Mouse (Mus musculus): ENCODE measurements around the gene Ppp6c. TPM values are rescaled to one million over a fixed set of nuclear protein-coding genes. Genes with fewer than 3 reads are reported as not detected.

The Ppp6c gene
- polyA plus RNA-seq, 1 experiment from 2014 or later, result 55.4 TPM

GRCm38 (mm10) chr2:39157916-39158315 lies 68.3 kb downstream of the Ppp6c start:
- Histone ChIP-seq H3K9me3 (replicated peaks; ENCODE audit: control insufficient read depth, low read length) (no peaks in the 10 kb centered on the region), H3K9ac (ENCODE audit: low read length) (no peak overlapping the region), H3K36me3 (ENCODE audit: control insufficient read depth, insufficient read depth) (no peaks in the 10 kb centered on the region), H3K27me3 (ENCODE audit: control insufficient read depth, insufficient read depth, low read length) (no peaks in the 10 kb centered on the region), H3K4me3 (ENCODE audit: low read length) (no peak overlapping the region), H3K4me2 (ENCODE audit: low read depth, low read length) (no peak overlapping the region), H3K4me1 (ENCODE audit: control insufficient read depth, insufficient read depth, low read length) (peaks cover 4% of the 10 kb centered on the region), H3K27ac (ENCODE audit: low read length) (peak overlapping the region; percentile 1; the same call in 1 of the 2 replicates)
- ATAC-seq (replicated peaks; ENCODE audit: extremely low read depth, insufficient read depth, low FRiP score), result no peak
- 52% methylated on average over 1 of the region's 1 CpGs for WGBS

DNA sequence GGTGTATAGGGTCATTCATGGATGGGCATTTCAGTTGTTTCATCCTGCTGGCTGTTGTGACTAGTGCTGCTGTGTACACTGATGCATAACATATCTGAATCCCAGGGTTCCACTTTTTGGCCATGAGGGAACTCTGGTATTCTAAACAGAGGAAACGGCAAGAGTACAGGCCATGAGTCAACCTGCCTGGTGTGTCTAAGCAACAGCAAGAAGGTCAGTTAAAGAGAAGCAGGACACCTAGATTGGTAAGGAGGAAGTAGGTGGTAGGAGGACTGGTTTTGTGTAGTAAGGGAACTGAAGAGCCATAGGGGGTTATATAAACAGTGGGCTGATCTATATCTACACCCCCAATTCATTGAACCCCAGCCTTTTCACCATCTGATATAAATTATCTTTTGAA lies 69.4 kb downstream of the Ppp6c start:
- Histone ChIP-seq H3K9me3 (replicated peaks; ENCODE audit: control insufficient read depth, low read length) (no peaks in the 10 kb centered on the region), H3K9ac (ENCODE audit: low read length) (no peak overlapping the region), H3K4me1 (ENCODE audit: control insufficient read depth, insufficient read depth, low read length) (peaks cover 4% of the 10 kb centered on the region), H3K36me3 (ENCODE audit: control insufficient read depth, insufficient read depth) (no peaks in the 10 kb centered on the region), H3K4me2 (ENCODE audit: low read depth, low read length) (no peak overlapping the region), H3K27ac (ENCODE audit: low read length) (no peak overlapping the region), H3K4me3 (ENCODE audit: low read length) (no peak overlapping the region), H3K27me3 (ENCODE audit: control insufficient read depth, insufficient read depth, low read length) (no peaks in the 10 kb centered on the region)
- WGBS, result 64% methylated on average over 1 of the region's 1 CpGs
- ATAC-seq (replicated peaks; ENCODE audit: extremely low read depth, insufficient read depth, low FRiP score), result no peak

GRCm38 (mm10) chr2:39150943-39151342 lies 75.3 kb downstream of the Ppp6c start:
- Histone ChIP-seq H3K9ac (ENCODE audit: low read length) (no peak overlapping the region), H3K4me1 (ENCODE audit: control insufficient read depth, insufficient read depth, low read length) (no peaks in the 10 kb centered on the region; the same call in 1 of the 2 replicates), H3K27me3 (ENCODE audit: control insufficient read depth, insufficient read depth, low read length) (no peaks in the 10 kb centered on the region), H3K4me2 (ENCODE audit: low read depth, low read length) (no peak overlapping the region), H3K36me3 (ENCODE audit: control insufficient read depth, insufficient read depth) (no peaks in the 10 kb centered on the region), H3K27ac (ENCODE audit: low read length) (no peak overlapping the region), H3K9me3 (replicated peaks; ENCODE audit: control insufficient read depth, low read length) (no peaks in the 10 kb centered on the region), H3K4me3 (ENCODE audit: low read length) (no peak overlapping the region)
- ATAC-seq (replicated peaks; ENCODE audit: extremely low read depth, insufficient read depth, low FRiP score), result no peak
- 79% methylated on average over 2 of the region's 2 CpGs for WGBS

- no peak overlapping the region for H3K9ac ChIP-seq (ENCODE audit: low read length)
- H3K4me2 ChIP-seq (ENCODE audit: low read depth, low read length), result no peak overlapping the region
- no peak for ATAC-seq (replicated peaks; ENCODE audit: extremely low read depth, insufficient read depth, low FRiP score)
- no peaks in the 10 kb centered on the region; the same call in 1 of the 2 replicates for H3K4me1 ChIP-seq (ENCODE audit: control insufficient read depth, insufficient read depth, low read length)
- H3K27me3 ChIP-seq (ENCODE audit: control insufficient read depth, insufficient read depth, low read length), result no peaks in the 10 kb centered on the region
- no peak overlapping the region for H3K4me3 ChIP-seq (ENCODE audit: low read length)
- no peaks in the 10 kb centered on the region for H3K9me3 ChIP-seq (replicated peaks; ENCODE audit: control insufficient read depth, low read length)
- WGBS, result 38% methylated on average over 2 of the region's 2 CpGs
- no peaks in the 10 kb centered on the region for H3K36me3 ChIP-seq (ENCODE audit: control insufficient read depth, insufficient read depth)
- no peak overlapping the region for H3K27ac ChIP-seq (ENCODE audit: low read length)
These were observed 78.2 kb downstream of the Ppp6c start for GRCm38 (mm10) chr2:39148075-39148474.

DNA sequence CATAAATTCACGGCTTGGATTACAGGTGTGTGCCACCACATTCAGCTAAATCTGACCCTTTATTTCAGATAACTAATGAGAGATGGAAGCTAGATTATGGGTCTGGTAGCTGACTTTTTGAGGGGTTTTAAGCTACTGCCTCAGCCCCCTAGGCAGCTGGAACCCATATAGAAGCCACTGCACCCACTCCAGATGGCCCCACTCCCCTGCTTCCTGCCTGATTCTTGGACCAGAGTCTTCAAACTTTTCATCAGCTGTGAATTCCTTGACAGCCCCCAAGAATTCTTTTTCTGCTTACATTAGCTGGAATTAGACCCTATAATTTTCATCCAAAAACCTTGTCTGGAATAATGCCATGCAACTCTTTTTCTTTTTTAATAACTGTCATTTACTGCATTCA lies 79.8 kb downstream of the Ppp6c start:
- Histone ChIP-seq H3K4me1 (ENCODE audit: control insufficient read depth, insufficient read depth, low read length) (no peaks in the 10 kb centered on the region; the same call in 1 of the 2 replicates), H3K27me3 (ENCODE audit: control insufficient read depth, insufficient read depth, low read length) (no peaks in the 10 kb centered on the region), H3K9ac (ENCODE audit: low read length) (no peak overlapping the region), H3K27ac (ENCODE audit: low read length) (no peak overlapping the region), H3K4me3 (ENCODE audit: low read length) (no peak overlapping the region), H3K4me2 (ENCODE audit: low read depth, low read length) (no peak overlapping the region), H3K9me3 (replicated peaks; ENCODE audit: control insufficient read depth, low read length) (no peaks in the 10 kb centered on the region), H3K36me3 (ENCODE audit: control insufficient read depth, insufficient read depth) (no peaks in the 10 kb centered on the region)
- 91% methylated on average over 1 of the region's 1 CpGs for WGBS
- no peak for ATAC-seq (replicated peaks; ENCODE audit: extremely low read depth, insufficient read depth, low FRiP score)

Other genes with a start within 250 kb of the Ppp6c start
- 1.2 and 1.3 TPM in 2 replicates for gene Wdr38, start 229.0 kb downstream of the Ppp6c start, polyA plus RNA-seq (2015; fragmentation: Nextera tagmentation; extraction: Ambion mirVana)
- 77.4 and 83.3 TPM in 2 replicates for gene Arpc5l, start 221.1 kb downstream of the Ppp6c start, polyA plus RNA-seq (2015; fragmentation: Nextera tagmentation; extraction: Ambion mirVana)
- 479 and 487 TPM in 2 replicates for gene Rpl35, start 220.8 kb downstream of the Ppp6c start, polyA plus RNA-seq (2015; fragmentation: Nextera tagmentation; extraction: Ambion mirVana)
- 18.6 and 19.7 TPM in 2 replicates for gene Golga1, start 160.9 kb downstream of the Ppp6c start, polyA plus RNA-seq (2015; fragmentation: Nextera tagmentation; extraction: Ambion mirVana)
- gene Scai, start 35.7 kb downstream of the Ppp6c start, polyA plus RNA-seq (2015; fragmentation: Nextera tagmentation; extraction: Ambion mirVana), result 5.3 and 5.4 TPM in 2 replicates